Mouse (Mus musculus): ENCODE data around the gene Ppp3r1. TPM values are rescaled to one million over a fixed set of nuclear protein-coding genes. Genes with fewer than 3 reads are reported as not detected.
A peak's percentile ranks its signal among the peaks of the same experiment; 100 is the strongest.

Gene Ppp3r1
- total RNA-seq (2021) (10 to 100 TPM; 58.2 to 68.3 TPM), polyA plus RNA-seq (2012; rRNA removed) (24.4 and 39.3 TPM in 2 replicates)
- long read RNA-seq, transcript Ppp3r1-201 (6 exons, 2,859 nt): major isoform, 39 of 42 reads
- long read RNA-seq, partial matches to known transcripts: 2 of 42 reads
- long read RNA-seq, other reads (novel, unspliced or antisense): 1 of 42 reads

- intact Hi-C loops (cut with DNase I): loop anchor here (2.0 kb wide), 1 partner anchor 208 kb away; the partner anchor contains the start of gene Fbxo48
- WGBS: 1% methylated on average over 88 of the region's 89 CpGs
- H3K27me3 ChIP-seq (ENCODE audit: control insufficient read depth, insufficient read depth, low read length): no peaks in the 10 kb centered on the region
- H3K79me2 ChIP-seq (replicated peaks; ENCODE audit: control insufficient read depth, insufficient read depth, low read length): peaks cover 8% of the 10 kb centered on the region
- H3K36me3 ChIP-seq (ENCODE audit: control insufficient read depth, insufficient read depth, low read length): peaks cover 16% of the 10 kb centered on the region
- DNase-seq: peak; percentile 99
- H3K9ac ChIP-seq (ENCODE audit: low read depth, low read length): peak within 1 kb of the TSS; percentile 99
- TF ChIP-seq CTCF (IDR thresholded peaks at IDR 0.05) (peak; percentile 5; the same call in 1 of the 2 replicates), POLR2A (IDR thresholded peaks at IDR 0.05; ENCODE audit: insufficient read depth, low read depth, low read length) (peak; percentile 85), EP300 (IDR thresholded peaks at IDR 0.05; ENCODE audit: insufficient read depth, low read depth, low read length) (peak; percentile 52; the same call in 1 of the 2 replicates)
- peaks cover 11% of the 10 kb centered on the region for H3K4me1 ChIP-seq (ENCODE audit: control insufficient read depth, insufficient read depth, low read length)
- peak within 1 kb of the TSS; percentile 89 for H3K27ac ChIP-seq
- H3K4me3 ChIP-seq: peak within 1 kb of the TSS; percentile 94
Observed at GRCm38 (mm10) chr11:17158858-17159737, at the start of gene Ppp3r1. TSS of gene Ppp3r1 (plus strand) at chr11:17159263.

DNA sequence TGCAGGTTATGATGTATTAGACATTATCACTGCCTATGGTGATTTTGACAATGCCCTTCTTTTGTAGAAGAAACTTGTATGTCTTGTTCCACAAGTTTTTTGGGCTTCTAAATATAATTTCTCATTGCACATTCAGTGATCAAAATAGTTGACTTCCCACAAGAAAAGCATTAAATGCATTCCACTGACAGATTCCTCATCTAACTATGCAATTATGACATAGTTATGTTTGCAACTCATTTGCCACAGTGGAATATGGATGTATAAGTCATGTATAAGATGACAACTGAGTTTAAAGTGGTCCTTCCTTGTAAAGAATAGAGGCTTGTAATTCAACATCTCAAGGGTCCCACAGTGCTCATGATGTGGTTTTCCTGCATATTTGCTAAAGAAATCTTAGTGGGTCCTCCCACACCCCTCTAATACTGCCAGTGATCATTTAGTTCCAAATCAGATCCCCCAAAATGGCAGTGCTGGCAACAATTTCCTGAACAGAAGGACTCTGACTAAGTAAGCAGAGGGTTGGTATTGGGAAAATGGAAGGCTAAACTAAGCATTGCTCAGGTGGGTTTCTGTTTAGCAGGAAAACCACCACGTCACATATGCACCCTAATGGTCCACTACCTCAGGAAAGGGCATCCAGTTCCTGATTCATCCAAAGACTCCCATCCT, 46.5 kb upstream of the Ppp3r1 start:
- Histone ChIP-seq H3K36me3 (ENCODE audit: control insufficient read depth, insufficient read depth, low read length) (no peaks in the 10 kb centered on the region), H3K4me1 (ENCODE audit: control insufficient read depth, insufficient read depth, low read length) (no peaks in the 10 kb centered on the region), H3K27me3 (ENCODE audit: control insufficient read depth, insufficient read depth, low read length) (no peaks in the 10 kb centered on the region), H3K9ac (ENCODE audit: low read depth, low read length) (no peak overlapping the region), H3K79me2 (replicated peaks; ENCODE audit: control insufficient read depth, insufficient read depth, low read length) (no peaks in the 10 kb centered on the region), H3K4me3 (no peak overlapping the region), H3K27ac (no peak overlapping the region)
- no peak for DNase-seq
- TF ChIP-seq POLR2A (IDR thresholded peaks at IDR 0.05; ENCODE audit: insufficient read depth, low read depth, low read length) (no peak), CTCF (IDR thresholded peaks at IDR 0.05) (no peak), EP300 (IDR thresholded peaks at IDR 0.05; ENCODE audit: insufficient read depth, low read depth, low read length) (no peak)
- 61% methylated on average over 1 of the region's 1 CpGs for WGBS
- intact Hi-C loops (cut with DNase I): no loop called here

- DNase-seq: no peak
- Histone ChIP-seq H3K27ac (no peak overlapping the region), H3K27me3 (ENCODE audit: control insufficient read depth, insufficient read depth, low read length) (no peaks in the 10 kb centered on the region), H3K4me3 (no peak overlapping the region), H3K79me2 (replicated peaks; ENCODE audit: control insufficient read depth, insufficient read depth, low read length) (no peaks in the 10 kb centered on the region), H3K4me1 (ENCODE audit: control insufficient read depth, insufficient read depth, low read length) (no peaks in the 10 kb centered on the region), H3K36me3 (ENCODE audit: control insufficient read depth, insufficient read depth, low read length) (no peaks in the 10 kb centered on the region), H3K9ac (ENCODE audit: low read depth, low read length) (no peak overlapping the region)
- TF ChIP-seq POLR2A (IDR thresholded peaks at IDR 0.05; ENCODE audit: insufficient read depth, low read depth, low read length): no peak
- TF ChIP-seq CTCF (IDR thresholded peaks at IDR 0.05): no peak
- TF ChIP-seq EP300 (IDR thresholded peaks at IDR 0.05; ENCODE audit: insufficient read depth, low read depth, low read length): no peak
- intact Hi-C loops (cut with DNase I): no loop called here
- 50% methylated on average over 2 of the region's 2 CpGs for WGBS
Observed at GRCm38 (mm10) chr11:17126418-17126817, 32.6 kb upstream of the Ppp3r1 start.

DNA sequence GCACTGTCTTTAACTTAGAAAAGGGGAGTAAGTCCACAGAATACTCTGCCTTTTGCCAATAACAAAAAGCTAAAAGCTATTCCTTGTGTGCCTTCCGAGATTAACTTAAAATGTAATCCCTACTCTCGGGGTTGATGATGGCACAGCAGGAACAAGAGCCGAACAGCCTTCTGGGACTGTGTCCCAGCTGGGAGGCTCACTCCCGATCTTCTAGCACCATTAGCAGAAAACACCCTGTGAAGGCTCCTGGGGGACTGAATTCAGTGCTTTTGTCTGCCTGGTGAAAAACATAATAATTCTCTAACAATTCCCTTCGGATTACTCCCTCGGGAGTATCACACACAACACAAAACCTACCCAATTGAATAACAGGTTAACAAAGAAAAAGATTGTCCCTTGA, 23.4 kb upstream of the Ppp3r1 start:
- H3K27ac ChIP-seq: no peak overlapping the region
- no peak overlapping the region for H3K4me3 ChIP-seq
- WGBS: 39% methylated on average over 6 of the region's 6 CpGs
- H3K79me2 ChIP-seq (replicated peaks; ENCODE audit: control insufficient read depth, insufficient read depth, low read length): no peaks in the 10 kb centered on the region
- TF ChIP-seq CTCF (IDR thresholded peaks at IDR 0.05) (no peak), EP300 (IDR thresholded peaks at IDR 0.05; ENCODE audit: insufficient read depth, low read depth, low read length) (no peak), POLR2A (IDR thresholded peaks at IDR 0.05; ENCODE audit: insufficient read depth, low read depth, low read length) (no peak)
- intact Hi-C loops (cut with DNase I): no loop called here
- no peaks in the 10 kb centered on the region for H3K27me3 ChIP-seq (ENCODE audit: control insufficient read depth, insufficient read depth, low read length)
- DNase-seq: no peak
- no peaks in the 10 kb centered on the region for H3K36me3 ChIP-seq (ENCODE audit: control insufficient read depth, insufficient read depth, low read length)
- H3K4me1 ChIP-seq (ENCODE audit: control insufficient read depth, insufficient read depth, low read length): no peaks in the 10 kb centered on the region
- no peak overlapping the region for H3K9ac ChIP-seq (ENCODE audit: low read depth, low read length)

DNA sequence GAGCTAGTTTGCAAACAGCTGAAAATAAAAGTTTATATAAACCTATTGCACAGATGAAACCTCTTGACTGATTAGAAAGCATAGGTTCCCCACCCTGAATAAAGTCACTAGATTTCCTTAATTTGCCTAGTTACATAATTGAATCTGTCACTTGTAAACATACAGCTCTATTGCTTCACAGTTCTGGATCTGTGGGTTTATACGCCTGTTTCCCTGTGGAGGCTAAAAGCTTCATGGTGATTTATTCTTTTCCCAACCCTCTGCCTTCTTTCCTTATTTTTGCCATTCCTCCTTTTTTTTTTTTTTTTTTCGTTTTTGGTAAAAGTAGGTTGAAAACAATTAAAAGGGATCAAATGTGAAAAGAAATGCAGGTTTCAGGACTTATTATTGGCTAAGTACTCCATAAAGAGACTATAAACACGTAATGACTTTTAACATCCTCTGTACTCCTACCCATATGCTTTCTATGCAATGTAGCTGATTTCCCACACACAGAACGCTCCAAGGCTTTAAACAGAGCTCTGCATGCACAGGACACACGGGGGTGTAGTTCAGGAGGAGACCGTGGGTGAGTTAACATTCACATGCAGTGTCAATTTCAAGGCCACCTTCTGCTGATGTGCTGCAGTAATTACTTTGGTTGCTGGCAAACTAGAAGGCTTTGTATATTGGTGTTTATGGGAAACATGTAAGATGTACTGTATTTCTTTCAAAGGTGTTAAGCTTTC, 20.6 kb upstream of the Ppp3r1 start:
- H3K79me2 ChIP-seq (replicated peaks; ENCODE audit: control insufficient read depth, insufficient read depth, low read length): no peaks in the 10 kb centered on the region
- intact Hi-C loops (cut with DNase I): no loop called here
- H3K36me3 ChIP-seq (ENCODE audit: control insufficient read depth, insufficient read depth, low read length): no peaks in the 10 kb centered on the region
- H3K27me3 ChIP-seq (ENCODE audit: control insufficient read depth, insufficient read depth, low read length): no peaks in the 10 kb centered on the region
- no peak overlapping the region for H3K9ac ChIP-seq (ENCODE audit: low read depth, low read length)
- no peaks in the 10 kb centered on the region for H3K4me1 ChIP-seq (ENCODE audit: control insufficient read depth, insufficient read depth, low read length)
- 62% methylated on average over 6 of the region's 6 CpGs for WGBS
- no peak overlapping the region for H3K27ac ChIP-seq
- no peak overlapping the region for H3K4me3 ChIP-seq
- no peak for DNase-seq
- TF ChIP-seq EP300 (IDR thresholded peaks at IDR 0.05; ENCODE audit: insufficient read depth, low read depth, low read length) (no peak), CTCF (IDR thresholded peaks at IDR 0.05) (no peak), POLR2A (IDR thresholded peaks at IDR 0.05; ENCODE audit: insufficient read depth, low read depth, low read length) (no peak)

Measured in heart, adult 2 months (tissue).